Mouse (Mus musculus): ENCODE data around the gene Igsf9b.

GRCm38 (mm10) chr9:27401169-27401568, 102.2 kb downstream of the Igsf9b start:
- TF ChIP-seq CTCF (IDR thresholded peaks at IDR 0.05; ENCODE audit: low read depth) (no peak), EP300 (IDR thresholded peaks at IDR 0.05; ENCODE audit: low read depth) (no peak)
